In genomic region chr13:57870058-57870457, GRCm38 (mm10) we compare ENCODE assay signal across 21 mouse cellular contexts. TPM values are rescaled to one million over a fixed set of nuclear protein-coding genes. Genes with fewer than 3 reads are reported as not detected.
DNase-seq lines count a peak whose midpoint lies in the region; ATAC-seq and TF ChIP-seq lines count a peak whose summit lies in the region.
"Had no signal": no experiment of that assay in that cellular context is flagged by ENCODE, and none has a peak within 500 bp of the region (broad histone marks: within the 10 kb centered on the region; RNA-seq: fewer than 3 reads in every experiment).

No protein-coding gene starts in this region.

- no peak overlapping the region for H3K27ac ChIP-seq in midbrain, embryonic 11.5 days (ENCODE audit: low read depth, low read length)
- no peak overlapping the region for H3K27ac ChIP-seq in midbrain, embryonic 13.5 days
- H3K27ac ChIP-seq in cerebellum, adult 2 months (ENCODE audit: insufficient read depth, low read length), result no peak overlapping the region
- H3K27ac ChIP-seq: embryonic facial prominence, embryonic 13.5 days; embryonic facial prominence, embryonic 15.5 days; forebrain, embryonic 13.5 days; forebrain, embryonic 15.5 days had no signal

- no peaks in the 10 kb centered on the region for H3K27me3 ChIP-seq in midbrain, embryonic 11.5 days (ENCODE audit: control insufficient read depth, insufficient read depth, low read length)
- no peaks in the 10 kb centered on the region for H3K27me3 ChIP-seq in midbrain, embryonic 13.5 days
- H3K27me3 ChIP-seq in cerebellum, adult 2 months (ENCODE audit: control insufficient read depth, insufficient read depth, low read length), result no peaks in the 10 kb centered on the region
- H3K27me3 ChIP-seq: forebrain, embryonic 13.5 days; forebrain, embryonic 15.5 days had no signal

- no peak for TF ChIP-seq CTCF in cerebellum, adult 2 months (IDR thresholded peaks at IDR 0.05; ENCODE audit: borderline replicate concordance, insufficient read depth, low read depth, low read length)

- TF ChIP-seq POLR2A in cerebellum, adult 2 months (IDR thresholded peaks at IDR 0.05; ENCODE audit: borderline replicate concordance, insufficient read depth, low read length), result no peak

- WGBS in midbrain, embryonic 11.5 days, result 92% methylated on average over 4 of the region's 4 CpGs
- 88% methylated on average over 4 of the region's 4 CpGs for WGBS in midbrain, embryonic 13.5 days
- WGBS in cerebellum, adult 2 months, result 74% methylated on average over 4 of the region's 4 CpGs

- ATAC-seq in frontal cortex, adult (ENCODE audit: low TSS enrichment), result peak; percentile 53
- no peak for ATAC-seq in midbrain, embryonic 11.5 days (ENCODE audit: low FRiP score)
- ATAC-seq in midbrain, embryonic 13.5 days, result no peak
- ATAC-seq: forebrain, embryonic 13.5 days; forebrain, embryonic 15.5 days had no signal

- DNase-seq in frontal cortex, postnatal 25 days (ENCODE audit: low spot score in 2 of 2), result no peak
- peak; percentile 56 for DNase-seq in midbrain, embryonic 11.5 days (ENCODE audit: low spot score, missing footprints)
- peak; percentile 73 for DNase-seq in brain, adult 2 months (ENCODE audit: low read depth, low spot score)
- DNase-seq in telencephalon, adult 2 months (ENCODE audit: low read depth, low spot score), result peak; percentile 71
- no peak for DNase-seq in cerebellum, adult 2 months
- DNase-seq: adrenal gland, adult 2 months; adrenal gland, postnatal 10 days; adrenal gland, postnatal 25 days; cerebellum, adult 11-12 months; cerebellum, adult 8-10 months; cerebellum, adult 9-11 months; cerebellum, postnatal 14 days; cerebellum, postnatal 36 days; embryo, embryonic 11 days had no signal

- no peaks in the 10 kb centered on the region for H3K4me1 ChIP-seq in midbrain, embryonic 11.5 days (ENCODE audit: control insufficient read depth, insufficient read depth, low read length)
- H3K4me1 ChIP-seq in midbrain, embryonic 13.5 days (replicated peaks), result no peaks in the 10 kb centered on the region
- no peaks in the 10 kb centered on the region for H3K4me1 ChIP-seq in cerebellum, adult 2 months (ENCODE audit: control insufficient read depth, insufficient read depth, low read length)
- H3K4me1 ChIP-seq: embryonic facial prominence, embryonic 15.5 days; forebrain, embryonic 13.5 days; forebrain, embryonic 15.5 days had no signal

- no peak overlapping the region for H3K9ac ChIP-seq in midbrain, embryonic 11.5 days (ENCODE audit: low read length)
- no peak overlapping the region for H3K9ac ChIP-seq in midbrain, embryonic 13.5 days (replicated peaks)
- H3K9ac ChIP-seq: embryonic facial prominence, embryonic 13.5 days; embryonic facial prominence, embryonic 15.5 days; forebrain, embryonic 13.5 days; forebrain, embryonic 15.5 days had no signal

- H3K9me3 ChIP-seq in midbrain, embryonic 11.5 days (ENCODE audit: control insufficient read depth, low read length), result no peaks in the 10 kb centered on the region
- no peaks in the 10 kb centered on the region for H3K9me3 ChIP-seq in midbrain, embryonic 13.5 days
- H3K9me3 ChIP-seq: embryonic facial prominence, embryonic 13.5 days; embryonic facial prominence, embryonic 15.5 days; forebrain, embryonic 13.5 days; forebrain, embryonic 15.5 days had no signal

- no peak overlapping the region for H3K4me3 ChIP-seq in midbrain, embryonic 11.5 days (ENCODE audit: low read depth, low read length)
- H3K4me3 ChIP-seq in midbrain, embryonic 13.5 days (replicated peaks), result no peak overlapping the region
- H3K4me3 ChIP-seq in cerebellum, adult 2 months (replicated peaks; ENCODE audit: insufficient read depth, low read depth, low read length), result no peak overlapping the region
- H3K4me3 ChIP-seq: embryonic facial prominence, embryonic 13.5 days; embryonic facial prominence, embryonic 15.5 days; erythroblast, embryonic 14.5 days; forebrain, embryonic 13.5 days; forebrain, embryonic 15.5 days had no signal

- no peak overlapping the region for H3K4me2 ChIP-seq in midbrain, embryonic 11.5 days
- no peak overlapping the region for H3K4me2 ChIP-seq in midbrain, embryonic 13.5 days (replicated peaks)
- H3K4me2 ChIP-seq: embryonic facial prominence, embryonic 13.5 days; embryonic facial prominence, embryonic 15.5 days; forebrain, embryonic 13.5 days; forebrain, embryonic 15.5 days had no signal

- no peaks in the 10 kb centered on the region for H3K36me3 ChIP-seq in midbrain, embryonic 11.5 days (ENCODE audit: control insufficient read depth, insufficient read depth, low read length)
- H3K36me3 ChIP-seq in midbrain, embryonic 13.5 days, result no peaks in the 10 kb centered on the region
- H3K36me3 ChIP-seq: embryonic facial prominence, embryonic 13.5 days; embryonic facial prominence, embryonic 15.5 days; forebrain, embryonic 15.5 days had no signal

RNA-seq across cellular contexts. Expression of gene Spock1, which starts 38.1 kb away (rescaled TPM):
- polyA plus RNA-seq in midbrain, embryonic 11.5 days (2014; fragmentation: Nextera tagmentation; extraction: Ambion mirVana), result 17.2 and 20.3 TPM in 2 replicates
- polyA plus RNA-seq in midbrain, embryonic 13.5 days (2015; fragmentation: Nextera tagmentation; extraction: Ambion mirVana), result 45.1 and 50.4 TPM in 2 replicates
- 144 and 147 TPM in 2 replicates for polyA plus RNA-seq in cerebellum, adult 2 months (2012; rRNA removed)

Comparison
In these comparisons a context has a peak if more than half of its experiments do, and no peak if none do; other contexts are left out.
1. DNase-seq: peak in midbrain, embryonic 11.5 days (single experiment), brain, adult 2 months (single experiment) and telencephalon, adult 2 months (single experiment); none in frontal cortex, postnatal 25 days (0 of 2) and cerebellum, adult 2 months (0 of 2).